Mouse (Mus musculus) ES-E14 (cell line): ENCODE data around the gene Rsph9. TPM values are rescaled to one million over a fixed set of nuclear protein-coding genes. Genes with fewer than 3 reads are reported as not detected.

ENCODE experiments used
- DNase-seq: peaks from one replicate; pipeline ENCODE4 v3.0.0-alpha.2; 2013; ENCODE audit warnings: low read depth, low spot score
- H3K27ac ChIP-seq: 2 replicates; pipeline ENCODE4 v1.5.1; 2012; ENCODE audit warnings: low read depth, mild to moderate bottlenecking, low read length, moderate library complexity, mixed read lengths; ENCODE audit not compliant: poor library complexity, insufficient read depth, severe bottlenecking
- H3K36me3 ChIP-seq: 2 replicates; pipeline ENCODE4 v1.6.1; 2012; ENCODE audit warnings: mild to moderate bottlenecking, low read length, moderate library complexity, mixed read lengths; ENCODE audit not compliant: control insufficient read depth, poor library complexity, insufficient read depth, severe bottlenecking
- H3K4me1 ChIP-seq, 2 experiments: fragments of 150-350 bp in 1 of 2; sonication (generic) in 1 of 2; 2 replicates each; pipeline ENCODE4 v1.6.1; 2012; ENCODE audit warnings: low read length in 2 of 2, mild to moderate bottlenecking in 1 of 2, mixed read lengths in 1 of 2; ENCODE audit not compliant: control insufficient read depth in 2 of 2, insufficient read depth in 2 of 2, poor library complexity in 1 of 2
- H3K4me3 ChIP-seq, 2 experiments: fragments of 150-350 bp in 1 of 2; sonication (generic) in 1 of 2; 2 replicates each; pipeline ENCODE4 v1.5.1; 2012; ENCODE audit warnings: low read length in 2 of 2, low read depth in 1 of 2, mild to moderate bottlenecking in 1 of 2, mixed read lengths in 1 of 2; ENCODE audit not compliant: insufficient read depth in 1 of 2, poor library complexity in 1 of 2, severe bottlenecking in 1 of 2
- H3K9ac ChIP-seq: 2 replicates; pipeline ENCODE4 v1.6.1; 2012; ENCODE audit warnings: low read depth, mild to moderate bottlenecking, low read length, mixed read lengths; ENCODE audit not compliant: poor library complexity, insufficient read depth, severe bottlenecking
- H3K9me3 ChIP-seq: fragments of 150-350 bp; sonication (generic); 2 replicates; pipeline ENCODE4 v1.6.1; 2012; ENCODE audit warnings: low read depth, mild to moderate bottlenecking, low read length; ENCODE audit not compliant: control insufficient read depth, insufficient read depth
- CHD2 ChIP-seq: IDR thresholded peaks from 2 replicates; pipeline ENCODE4 v1.6.1; 2014; ENCODE audit warnings: mild to moderate bottlenecking, low read depth, low read length, inconsistent platforms
- HCFC1 ChIP-seq: IDR thresholded peaks from 2 replicates; pipeline ENCODE4 v1.6.1; 2012; ENCODE audit warnings: low read length, inconsistent platforms, borderline replicate concordance; ENCODE audit not compliant: insufficient read depth
- MAFK ChIP-seq: IDR thresholded peaks from 2 replicates; pipeline ENCODE4 v1.6.1; 2014; ENCODE audit warnings: mild to moderate bottlenecking, low read depth, low read length, inconsistent platforms; ENCODE audit not compliant: insufficient read depth
- ZC3H11A ChIP-seq: IDR thresholded peaks from 2 replicates; pipeline ENCODE4 v1.6.1; 2012; ENCODE audit warnings: low read depth, mild to moderate bottlenecking, inconsistent platforms, low read length, borderline replicate concordance
- ZNF384 ChIP-seq: IDR thresholded peaks from 2 replicates; pipeline ENCODE4 v1.6.1; 2012; ENCODE audit warnings: low read depth, low read length, inconsistent platforms
- in situ Hi-C, 2 experiments: fragments of 600-800 bp; cut with MboI; formaldehyde crosslinking; loops; one replicate each; pipeline ENCODE4 v1.15.1; 2025; ENCODE audit warnings: low sequenced_read_pairs in 2 of 2, inconsistent platforms in 1 of 2; ENCODE audit not compliant: unreplicated experiment in 2 of 2
- total RNA-seq: library from RNA; depleted of rRNA; stranded (reverse); fragments of 300-350 nt; gene quantifications from 2 replicates; pipeline ENCODE4 v1.2.3, GENCODE M21; 2012

The Rsph9 gene
- total RNA-seq, 1 experiment: 0.85 TPM

- in situ Hi-C loops: no loop called here
- no peak for TF ChIP-seq MAFK
- no peak for TF ChIP-seq ZNF384
- TF ChIP-seq CHD2: no peak
- TF ChIP-seq ZC3H11A: no peak
- no peak for TF ChIP-seq HCFC1
- H3K36me3 ChIP-seq: no peaks in the 10 kb centered on the region
- H3K27ac ChIP-seq: no peak overlapping the region
- H3K4me3 ChIP-seq: no peak overlapping the region
- H3K9ac ChIP-seq: no peak overlapping the region
- H3K4me1 ChIP-seq: peaks cover 3 to 22% of the 10 kb centered on the region in 2 experiments; a peak in 3 of 4 replicates
- DNase-seq: no peak
- H3K9me3 ChIP-seq: no peaks in the 10 kb centered on the region
These were observed 66.0 kb downstream of the Rsph9 start for GRCm38 (mm10) chr17:46077921-46078534.

GRCm38 (mm10) chr17:46076260-46076551 lies 67.8 kb downstream of the Rsph9 start:
- TF ChIP-seq MAFK (no peak), ZC3H11A (no peak), HCFC1 (no peak), CHD2 (no peak), ZNF384 (no peak)
- Histone ChIP-seq H3K27ac (no peak overlapping the region), H3K9me3 (no peaks in the 10 kb centered on the region), H3K4me1 (peaks cover 3 to 12% of the 10 kb centered on the region in 2 experiments; a peak in 3 of 4 replicates), H3K4me3 (no peak overlapping the region), H3K9ac (no peak overlapping the region), H3K36me3 (no peaks in the 10 kb centered on the region)
- no peak for DNase-seq
- in situ Hi-C loops: no loop called here

GRCm38 (mm10) chr17:46075551-46076259 lies 68.3 kb downstream of the Rsph9 start:
- Histone ChIP-seq H3K4me1 (peaks cover 0 to 8% of the 10 kb centered on the region in 2 experiments; a peak in 3 of 4 replicates), H3K9me3 (no peaks in the 10 kb centered on the region), H3K9ac (no peak overlapping the region), H3K4me3 (no peak overlapping the region), H3K36me3 (no peaks in the 10 kb centered on the region), H3K27ac (no peak overlapping the region)
- no peak for DNase-seq
- in situ Hi-C loops: no loop called here
- TF ChIP-seq MAFK (no peak), ZNF384 (no peak), CHD2 (no peak), ZC3H11A (no peak), HCFC1 (no peak)

- Histone ChIP-seq H3K27ac (no peak overlapping the region), H3K4me3 (no peak overlapping the region), H3K9me3 (no peaks in the 10 kb centered on the region), H3K36me3 (no peaks in the 10 kb centered on the region), H3K9ac (no peak overlapping the region), H3K4me1 (peaks cover 0 to 8% of the 10 kb centered on the region in 2 experiments; a peak in 3 of 4 replicates)
- DNase-seq: no peak
- TF ChIP-seq ZNF384 (no peak), ZC3H11A (peak; percentile 55; the same call in 1 of the 2 replicates), CHD2 (no peak), MAFK (no peak), HCFC1 (no peak)
- in situ Hi-C loops: no loop called here
These were observed 68.9 kb downstream of the Rsph9 start for GRCm38 (mm10) chr17:46075116-46075485.
